Mouse (Mus musculus) liver, adult 2 months (tissue): ENCODE measurements around the gene Ndufb6.

Experiments used
- CTCF ChIP-seq: fragments of 200-500 bp; IDR thresholded peaks from 2 replicates; pipeline ENCODE4 v1.5.1; 2011; ENCODE audit warnings: low read depth, low read length, control low read depth
- POLR2A ChIP-seq: fragments of 200-500 bp; IDR thresholded peaks from 2 replicates; pipeline ENCODE4 v1.6.1; 2011; ENCODE audit warnings: low read length, control low read depth; ENCODE audit not compliant: insufficient read depth; ENCODE audit errors: extremely low read depth

DNA sequence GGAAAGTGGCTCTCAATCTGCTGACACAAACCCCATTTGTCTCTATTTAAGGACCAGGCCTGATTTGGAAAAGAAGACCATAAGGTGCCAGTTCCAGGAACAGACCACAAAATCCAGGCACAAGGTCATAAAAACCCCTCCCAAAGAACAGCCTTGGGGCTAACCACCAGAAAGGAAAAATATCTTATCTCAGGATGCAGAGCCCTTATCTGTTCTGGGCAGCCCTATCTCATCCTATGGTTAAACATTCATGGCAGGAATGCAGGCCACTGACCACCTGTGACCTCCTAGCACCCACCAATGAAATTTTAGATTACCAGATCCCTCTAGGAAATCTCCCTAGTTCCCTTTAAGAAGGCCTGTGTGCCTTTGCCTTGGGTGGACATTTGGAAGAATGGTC lies 30.5 kb upstream of the Ndufb6 start:
- TF ChIP-seq CTCF (no peak), POLR2A (no peak)
